In the genomic region with DNA sequence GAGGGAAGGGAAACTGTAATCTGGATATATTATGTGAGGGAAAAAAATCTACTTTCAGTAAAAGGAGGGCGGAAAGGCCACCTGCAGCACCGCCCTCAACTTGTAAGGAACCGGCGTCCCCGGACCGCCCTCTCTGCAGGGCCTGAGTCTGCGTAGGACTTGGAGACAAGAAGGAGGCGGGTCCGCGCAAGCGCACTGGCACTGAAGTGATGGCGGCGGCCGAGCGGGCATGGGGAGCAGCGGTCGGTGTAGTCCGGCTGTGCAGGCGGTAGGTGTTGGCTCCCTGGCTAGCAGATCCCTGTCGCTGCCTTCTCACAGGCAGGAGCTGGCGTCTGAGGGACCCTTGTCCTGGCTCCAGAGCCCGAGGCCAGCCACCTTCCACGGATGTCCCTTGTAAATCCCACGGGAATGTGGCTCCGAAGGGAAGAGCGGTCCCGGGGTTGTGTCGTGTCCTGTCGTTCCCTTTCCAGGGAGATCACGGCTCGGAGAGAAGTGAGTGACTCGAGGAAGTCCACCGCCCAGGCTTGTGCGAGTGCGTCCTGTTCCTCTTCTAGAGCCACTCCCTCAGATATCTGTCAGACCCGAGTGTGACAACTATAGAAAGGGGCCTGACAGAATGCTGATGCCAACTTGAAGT, we compare ENCODE assay signal across 8 mouse cellular contexts. TPM values are rescaled to one million over a fixed set of nuclear protein-coding genes. Genes with fewer than 3 reads are reported as not detected.
DNase-seq lines count a peak whose midpoint lies in the region; ATAC-seq lines count a peak whose summit lies in the region.

No protein-coding gene starts in this region.

- peak overlapping the region; percentile 99 for H3K9ac ChIP-seq in hindbrain, embryonic 15.5 days

- peaks cover 17% of the 10 kb centered on the region for H3K4me1 ChIP-seq in hindbrain, embryonic 15.5 days (replicated peaks)

- peak overlapping the region; percentile 80 for H3K4me3 ChIP-seq in hindbrain, embryonic 15.5 days

- peaks cover 9% of the 10 kb centered on the region for H3K36me3 ChIP-seq in hindbrain, embryonic 15.5 days

- H3K27ac ChIP-seq in hindbrain, embryonic 15.5 days (replicated peaks): peak overlapping the region; percentile 92

- H3K4me2 ChIP-seq in hindbrain, embryonic 15.5 days: peak overlapping the region; percentile 61

- WGBS in hindbrain, embryonic 15.5 days: under 1% methylated on average over 36 of the region's 36 CpGs

- H3K27me3 ChIP-seq in hindbrain, embryonic 15.5 days: no peaks in the 10 kb centered on the region

- H3K9me3 ChIP-seq in hindbrain, embryonic 15.5 days: no peaks in the 10 kb centered on the region

- peak; percentile 96 for ATAC-seq in hindbrain, embryonic 15.5 days (ENCODE audit: low FRiP score, low read depth)

- peak; percentile 94 for DNase-seq in T-cell, adult 2 months (ENCODE audit: low spot score)
- DNase-seq in cerebellum, postnatal 36 days: peak; percentile 96
- peak; percentile 94 to 95 for DNase-seq in frontal cortex, postnatal 36 days (ENCODE audit: low spot score in 2 of 2)
- peak; percentile 85 for DNase-seq in left cerebral cortex, adult 11 months (ENCODE audit: low spot score)
- peak; percentile 96 for DNase-seq in lung, postnatal 4 days
- peak; percentile 85 for DNase-seq in retina, postnatal 7 days (ENCODE audit: low read depth, low spot score)
- DNase-seq in urinary bladder, adult 2 months (ENCODE audit: low spot score): peak; percentile 94

RNA-seq across cellular contexts. Expression of a gene that starts 0.8 kb away (rescaled TPM):
- polyA plus RNA-seq in hindbrain, embryonic 15.5 days (2015; fragmentation: Nextera tagmentation; extraction: Ambion mirVana): 138 and 141 TPM in 2 replicates
- 94.2 and 118 TPM in 2 replicates for polyA plus RNA-seq in urinary bladder, adult 2 months (2012; rRNA removed)

RNA-seq across cellular contexts. Expression of a gene that starts 32.8 kb away (rescaled TPM):
- polyA plus RNA-seq in hindbrain, embryonic 15.5 days (2015; fragmentation: Nextera tagmentation; extraction: Ambion mirVana): 20.2 and 20.5 TPM in 2 replicates
- 23.2 and 25.1 TPM in 2 replicates for polyA plus RNA-seq in urinary bladder, adult 2 months (2012; rRNA removed)

Comparison
In these comparisons a context has a peak if more than half of its experiments do, and no peak if none do; other contexts are left out.
1. Peak in every context shown above with its lines: DNase-seq, ATAC-seq, H3K4me3 ChIP-seq and H3K27ac ChIP-seq.